Mouse (Mus musculus) midbrain, embryonic 10.5 days (tissue): ENCODE results near the gene Gm37240. TPM values are rescaled to one million over a fixed set of nuclear protein-coding genes. Genes with fewer than 3 reads are reported as not detected.
"Not testable (repeated sequence)": the region's sequence is repeated elsewhere in the genome, so short reads cannot be mapped to it uniquely, and the experiment has no call there.

ENCODE experiments used
- DNase-seq: peaks from one replicate; pipeline ENCODE4 v3.0.0-alpha.2; 2017; ENCODE audit warnings: low spot score
- H3K27ac ChIP-seq: fragments of 300-500 bp; sonication (generic); replicated peaks from 2 replicates; pipeline ENCODE4 v1.5.1; 2016; ENCODE audit warnings: mild to moderate bottlenecking
- H3K27me3 ChIP-seq: fragments of 300-500 bp; sonication (generic); 2 replicates; pipeline ENCODE4 v1.6.1; 2016; ENCODE audit warnings: low read depth, mild to moderate bottlenecking; ENCODE audit not compliant: poor library complexity, severe bottlenecking
- H3K36me3 ChIP-seq: fragments of 300-500 bp; sonication (generic); 2 replicates; pipeline ENCODE4 v1.6.1; 2016; ENCODE audit warnings: mild to moderate bottlenecking, moderate library complexity
- H3K4me1 ChIP-seq: fragments of 300-500 bp; sonication (generic); 2 replicates; pipeline ENCODE4 v1.6.1; 2016
- H3K4me3 ChIP-seq: fragments of 300-500 bp; sonication (generic); 2 replicates; pipeline ENCODE4 v1.5.1; 2016; ENCODE audit warnings: mild to moderate bottlenecking, moderate library complexity
- H3K9me3 ChIP-seq: fragments of 300-500 bp; sonication (generic); replicated peaks from 2 replicates; pipeline ENCODE4 v1.6.1; 2016; ENCODE audit warnings: mild to moderate bottlenecking
- WGBS: fragments of 180-500 bp; shearing (Covaris S2); methylation state at CpG from one replicate; pipeline ENCODE4 v1.1.7; 2016; 5-methylcytosine and 5-hydroxymethylcytosine counted together
- polyA plus RNA-seq: library from polyadenylated mRNA; unstranded; fragments of >200 nt; fragmentation: Nextera tagmentation; extraction: Ambion mirVana; gene quantifications from 2 replicates; pipeline ENCODE4 v1.2.1, GENCODE M21; 2016

The Gm37240 gene
- polyA plus RNA-seq: 0.21 and 0.44 TPM in 2 replicates

GRCm38 (mm10) chr3:85887239-85887827 is at the start of gene Gm37240, which contains the start of gene Glt28d2:
Gm37240 (minus strand) TSS chr3:85887518.
Glt28d2 (minus strand) TSS chr3:85887516.
- no peaks in the 10 kb centered on the region for H3K36me3 ChIP-seq
- peak within 1 kb of the TSS; percentile 67 for H3K4me3 ChIP-seq
- WGBS: 0% methylated on average over 47 of the region's 48 CpGs
- peaks cover 22% of the 10 kb centered on the region for H3K4me1 ChIP-seq
- peak; percentile 79 for DNase-seq
- H3K27me3 ChIP-seq: peaks cover 46% of the 10 kb centered on the region
- no peaks in the 10 kb centered on the region for H3K9me3 ChIP-seq
- peak within 1 kb of the TSS; percentile 58; the same call in 1 of the 2 replicates for H3K27ac ChIP-seq

GRCm38 (mm10) chr3:85933586-85933985 is 46.3 kb upstream of the Gm37240 start:
- Histone ChIP-seq H3K27me3 (no peaks in the 10 kb centered on the region), H3K4me3 (no peak overlapping the region), H3K36me3 (no peaks in the 10 kb centered on the region), H3K9me3 (no peaks in the 10 kb centered on the region), H3K27ac (no peak overlapping the region), H3K4me1 (no peaks in the 10 kb centered on the region)
- no peak for DNase-seq
- WGBS: 96% methylated on average over 5 of the region's 5 CpGs

- H3K4me3 ChIP-seq: no peak overlapping the region
- no peak for DNase-seq
Measured at GRCm38 (mm10) chr3:85931859-85932258, 44.5 kb upstream of the Gm37240 start.

GRCm38 (mm10) chr3:85930671-85931255 is 43.4 kb upstream of the Gm37240 start:
- no peaks in the 10 kb centered on the region for H3K9me3 ChIP-seq
- H3K36me3 ChIP-seq: no peaks in the 10 kb centered on the region
- WGBS: 52% methylated on average over 11 of the region's 11 CpGs
- no peaks in the 10 kb centered on the region for H3K27me3 ChIP-seq
- no peaks in the 10 kb centered on the region for H3K4me1 ChIP-seq
- no peak for DNase-seq
- H3K27ac ChIP-seq: no peak overlapping the region
- H3K4me3 ChIP-seq: no peak overlapping the region

More at GRCm38 (mm10) chr3:85931859-85932258, 44.5 kb upstream of the Gm37240 start:
- no peaks in the 10 kb centered on the region for H3K27me3 ChIP-seq
- 85% methylated on average over 6 of the region's 6 CpGs for WGBS
- H3K9me3 ChIP-seq: no peaks in the 10 kb centered on the region
- H3K36me3 ChIP-seq: no peaks in the 10 kb centered on the region
- no peak overlapping the region for H3K27ac ChIP-seq
- no peaks in the 10 kb centered on the region for H3K4me1 ChIP-seq

GRCm38 (mm10) chr3:85929711-85930110 is 42.4 kb upstream of the Gm37240 start:
- no peak for DNase-seq
- Histone ChIP-seq H3K36me3 (no peaks in the 10 kb centered on the region), H3K27me3 (no peaks in the 10 kb centered on the region), H3K27ac (no peak overlapping the region), H3K4me3 (no peak overlapping the region), H3K4me1 (no peaks in the 10 kb centered on the region), H3K9me3 (no peaks in the 10 kb centered on the region)
- WGBS: 88% methylated on average over 5 of the region's 5 CpGs

- H3K4me3 ChIP-seq: no peak overlapping the region
- H3K36me3 ChIP-seq: no peaks in the 10 kb centered on the region
- WGBS: 91% methylated on average over 5 of the region's 5 CpGs
- no peaks in the 10 kb centered on the region for H3K27me3 ChIP-seq
- no peaks in the 10 kb centered on the region for H3K9me3 ChIP-seq
- peaks cover 10% of the 10 kb centered on the region for H3K4me1 ChIP-seq
- DNase-seq: no peak
- H3K27ac ChIP-seq: no peak overlapping the region
Measured at GRCm38 (mm10) chr3:85928140-85928611, 40.9 kb upstream of the Gm37240 start.

GRCm38 (mm10) chr3:85927296-85927695 is 40.0 kb upstream of the Gm37240 start:
- Histone ChIP-seq H3K9me3 (no peaks in the 10 kb centered on the region), H3K4me1 (peaks cover 10% of the 10 kb centered on the region)
- WGBS: 89% methylated on average over 9 of the region's 9 CpGs

GRCm38 (mm10) chr3:85923954-85924945 is 36.9 kb upstream of the Gm37240 start:
- H3K4me3 ChIP-seq: no peak overlapping the region
- H3K27me3 ChIP-seq: no peaks in the 10 kb centered on the region
- H3K4me1 ChIP-seq: peaks cover 10% of the 10 kb centered on the region
- no peaks in the 10 kb centered on the region for H3K36me3 ChIP-seq
- H3K27ac ChIP-seq: no peak overlapping the region
- whole genome bisulfite sequencing: 49% methylated on average over 18 of the region's 18 CpGs
- peak; percentile 77 for DNase-seq
- H3K9me3 ChIP-seq: no peaks in the 10 kb centered on the region

More at GRCm38 (mm10) chr3:85927296-85927695, 40.0 kb upstream of the Gm37240 start:
- Histone ChIP-seq H3K27me3 (no peaks in the 10 kb centered on the region), H3K36me3 (no peaks in the 10 kb centered on the region), H3K4me3 (no peak overlapping the region), H3K27ac (no peak overlapping the region)
- no peak for DNase-seq

- H3K4me3 ChIP-seq: no peak overlapping the region
- WGBS: 80% methylated on average over 8 of the region's 8 CpGs
Measured at GRCm38 (mm10) chr3:85923343-85923742, 36.0 kb upstream of the Gm37240 start.

GRCm38 (mm10) chr3:85922331-85922730 is 35.0 kb upstream of the Gm37240 start:
- Histone ChIP-seq H3K4me1 (peaks cover 10% of the 10 kb centered on the region), H3K36me3 (no peaks in the 10 kb centered on the region), H3K9me3 (no peaks in the 10 kb centered on the region), H3K27me3 (no peaks in the 10 kb centered on the region), H3K4me3 (no peak overlapping the region), H3K27ac (no peak overlapping the region)
- no peak for DNase-seq
- WGBS: 78% methylated on average over 3 of the region's 3 CpGs

More at GRCm38 (mm10) chr3:85923343-85923742, 36.0 kb upstream of the Gm37240 start:
- Histone ChIP-seq H3K36me3 (no peaks in the 10 kb centered on the region), H3K27me3 (no peaks in the 10 kb centered on the region), H3K27ac (no peak overlapping the region), H3K4me1 (peaks cover 10% of the 10 kb centered on the region), H3K9me3 (no peaks in the 10 kb centered on the region)
- DNase-seq: no peak

GRCm38 (mm10) chr3:85920671-85921070 is 33.4 kb upstream of the Gm37240 start:
- DNase-seq: not testable (repeated sequence)

GRCm38 (mm10) chr3:85917600-85917999 is 30.3 kb upstream of the Gm37240 start:
- H3K4me1 ChIP-seq: no peaks in the 10 kb centered on the region
- no peak for DNase-seq
- no peaks in the 10 kb centered on the region for H3K27me3 ChIP-seq
- H3K27ac ChIP-seq: no peak overlapping the region
- WGBS: 15% methylated on average over 4 of the region's 4 CpGs
- H3K9me3 ChIP-seq: no peaks in the 10 kb centered on the region
- no peak overlapping the region for H3K4me3 ChIP-seq
- no peaks in the 10 kb centered on the region for H3K36me3 ChIP-seq

More at GRCm38 (mm10) chr3:85920671-85921070, 33.4 kb upstream of the Gm37240 start:
- 94% methylated on average over 2 of the region's 2 CpGs for WGBS
- H3K36me3 ChIP-seq, H3K27ac ChIP-seq, H3K4me1 ChIP-seq, H3K9me3 ChIP-seq, H3K27me3 ChIP-seq, H3K4me3 ChIP-seq: not testable (repeated sequence)
